ENCODE assay signal across 8 mouse cellular contexts in genomic region chr4:41135711-41136453, GRCm38 (mm10). TPM values are rescaled to one million over a fixed set of nuclear protein-coding genes. Genes with fewer than 3 reads are reported as not detected.
DNase-seq lines count a peak whose midpoint lies in the region; ATAC-seq and TF ChIP-seq lines count a peak whose summit lies in the region.

TSS of gene Ube2r2 (plus strand) at chr4:41135743.

- peak; percentile 59 for DNase-seq in ES-CJ7 (ENCODE audit: low read depth, low spot score)
- peak; percentile 32 for DNase-seq in c-Kit-positive CD71-positive TER-119-positive erythroid progenitor cells, embryonic 14.5 days (ENCODE audit: low spot score)
- DNase-seq in heart, postnatal 14 days = peak; percentile 74 to 81
- DNase-seq in large intestine, adult 2 months (ENCODE audit: low read depth, low spot score) = no peak
- peak; percentile 75 for DNase-seq in lung, embryonic 14.5 days
- DNase-seq in thymus, postnatal 0 days (ENCODE audit: low spot score) = peak; percentile 62

- H3K36me3 ChIP-seq in forebrain, embryonic 16.5 days (ENCODE audit: control insufficient read depth, insufficient read depth) = no peaks in the 10 kb centered on the region
- H3K36me3 ChIP-seq in lung, embryonic 14.5 days (ENCODE audit: insufficient read depth) = peaks cover 20% of the 10 kb centered on the region; the same call in 1 of the 2 replicates

- H3K27ac ChIP-seq in forebrain, embryonic 16.5 days (ENCODE audit: low read length) = peak within 1 kb of the TSS; percentile 98
- peak within 1 kb of the TSS; percentile 99 for H3K27ac ChIP-seq in lung, embryonic 14.5 days (ENCODE audit: low read depth)

- H3K4me2 ChIP-seq in forebrain, embryonic 16.5 days (ENCODE audit: low read length) = peak within 1 kb of the TSS; percentile 80
- H3K4me2 ChIP-seq in lung, embryonic 14.5 days = peak within 1 kb of the TSS; percentile 75

- no peaks in the 10 kb centered on the region for H3K9me3 ChIP-seq in forebrain, embryonic 16.5 days (ENCODE audit: control insufficient read depth, low read length)
- H3K9me3 ChIP-seq in lung, embryonic 14.5 days (ENCODE audit: low read depth, low read length) = no peaks in the 10 kb centered on the region

- WGBS in forebrain, embryonic 16.5 days = under 1% methylated on average over 46 of the region's 65 CpGs
- WGBS in large intestine, adult 2 months = under 1% methylated on average over 65 of the region's 65 CpGs
- WGBS in lung, embryonic 14.5 days = under 1% methylated on average over 57 of the region's 65 CpGs

- peak; percentile 69 for ATAC-seq in forebrain, embryonic 16.5 days
- ATAC-seq in lung, embryonic 14.5 days (ENCODE audit: insufficient read depth) = peak; percentile 85
- ATAC-seq in neutrophil, adult 5-6 weeks (ENCODE audit: extremely low read depth, insufficient number of reproducible peaks, low FRiP score, poor library complexity, severe bottlenecking) = peak; percentile 36

- peak; percentile 29; the same call in 1 of the 2 replicates for TF ChIP-seq CTCF in lung, embryonic 14.5 days (IDR thresholded peaks at IDR 0.05; ENCODE audit: low read depth)

- H3K4me1 ChIP-seq in forebrain, embryonic 16.5 days (replicated peaks; ENCODE audit: control insufficient read depth, insufficient read depth, low read length) = peaks cover 16% of the 10 kb centered on the region
- H3K4me1 ChIP-seq in lung, embryonic 14.5 days (ENCODE audit: insufficient read depth) = no peaks in the 10 kb centered on the region

- no peaks in the 10 kb centered on the region for H3K27me3 ChIP-seq in forebrain, embryonic 16.5 days (replicated peaks; ENCODE audit: control insufficient read depth, insufficient read depth, low read length)
- H3K27me3 ChIP-seq in lung, embryonic 14.5 days (ENCODE audit: insufficient read depth, low read length) = no peaks in the 10 kb centered on the region

- H3K9ac ChIP-seq in forebrain, embryonic 16.5 days (replicated peaks; ENCODE audit: low read depth, low read length) = peak within 1 kb of the TSS; percentile 99
- H3K9ac ChIP-seq in lung, embryonic 14.5 days = peak within 1 kb of the TSS; percentile 100

- intact Hi-C loops in heart, postnatal 14 days (cut with DNase I) = no loop called here

- H3K4me3 ChIP-seq in forebrain, embryonic 16.5 days (replicated peaks; ENCODE audit: low read length) = peak within 1 kb of the TSS; percentile 99
- peak within 1 kb of the TSS; percentile 94 for H3K4me3 ChIP-seq in lung, embryonic 14.5 days (ENCODE audit: low read depth, low read length)

RNA-seq across cellular contexts. Expression of gene Ube2r2, which starts in this region (rescaled TPM):
- 51.4 and 56.2 TPM in 2 replicates for polyA plus RNA-seq in forebrain, embryonic 16.5 days (2015; fragmentation: Nextera tagmentation; extraction: Ambion mirVana)
- 100 to 1,000 TPM; 121 to 132 TPM for total RNA-seq in heart, postnatal 14 days (2021)
- polyA plus RNA-seq in large intestine, adult 2 months (2012; rRNA removed) = 21.5 and 24.8 TPM in 2 replicates
- polyA plus RNA-seq in lung, embryonic 14.5 days (2014; fragmentation: Nextera tagmentation; extraction: Ambion mirVana) = 89.5 and 92.5 TPM in 2 replicates
- total RNA-seq in neutrophil, adult 5-6 weeks (2017) = 49.2 and 56.8 TPM in 2 replicates
- 50.9 and 56.1 TPM in 2 replicates for polyA plus RNA-seq in thymus, postnatal 0 days (2015; fragmentation: Nextera tagmentation; extraction: Ambion mirVana)
